Mouse (Mus musculus) kidney, embryonic 16.5 days (tissue): ENCODE measurements around the gene Tmem164. TPM values are rescaled to one million over a fixed set of nuclear protein-coding genes. Genes with fewer than 3 reads are reported as not detected.

Experiments
- ATAC-seq: fragments of 200-750 bp; cut with Nextera tagmentation; 2 replicates; pipeline ENCODE4 v1.8.0; 2017; ENCODE audit warnings: moderate TSS enrichment; ENCODE audit not compliant: low FRiP score, low TSS enrichment
- H3K27ac ChIP-seq: fragments of 300-500 bp; sonication (generic); 2 replicates; pipeline ENCODE4 v1.5.1; 2014; ENCODE audit warnings: low read length
- H3K27me3 ChIP-seq: fragments of 300-500 bp; sonication (generic); 2 replicates; pipeline ENCODE4 v1.6.1; 2014; ENCODE audit warnings: low read length, control low read depth, mixed read lengths; ENCODE audit not compliant: insufficient read depth
- H3K36me3 ChIP-seq: fragments of 300-500 bp; sonication (generic); 2 replicates; pipeline ENCODE4 v1.6.1; 2014; ENCODE audit warnings: low read length, control low read depth, mixed read lengths; ENCODE audit not compliant: insufficient read depth
- H3K4me1 ChIP-seq: fragments of 300-500 bp; sonication (generic); 2 replicates; pipeline ENCODE4 v1.6.1; 2014; ENCODE audit warnings: low read length, control low read depth, mixed read lengths; ENCODE audit not compliant: insufficient read depth
- H3K4me2 ChIP-seq: fragments of 300-500 bp; sonication (generic); replicated peaks from 2 replicates; pipeline ENCODE4 v1.6.1; 2014; ENCODE audit warnings: low read depth, low read length
- H3K4me3 ChIP-seq: fragments of 300-500 bp; sonication (generic); 2 replicates; pipeline ENCODE4 v1.5.1; 2014; ENCODE audit warnings: mild to moderate bottlenecking, low read length
- H3K9ac ChIP-seq: fragments of 300-500 bp; sonication (generic); replicated peaks from 2 replicates; pipeline ENCODE4 v1.6.1; 2014; ENCODE audit warnings: low read length
- H3K9me3 ChIP-seq: fragments of 300-500 bp; sonication (generic); 2 replicates; pipeline ENCODE4 v1.6.1; 2016; ENCODE audit warnings: low read length, control low read depth
- WGBS: fragments of 180-500 bp; shearing (Covaris S2); extraction: QIAGEN DNeasy Blood & Tissue Kit; methylation state at CpG from one replicate; pipeline ENCODE4 v1.1.7; 2014; 5-methylcytosine and 5-hydroxymethylcytosine counted together
- polyA plus RNA-seq: library from polyadenylated mRNA; unstranded; fragments of >200 nt; fragmentation: Nextera tagmentation; extraction: Ambion mirVana; gene quantifications from 2 replicates; pipeline ENCODE4 v1.2.1, GENCODE M21; 2015

Tmem164 gene
- polyA plus RNA-seq, 1 experiment from 2014 or later = 56.4 TPM

- H3K27ac ChIP-seq = no peak overlapping the region
- H3K4me3 ChIP-seq = no peak overlapping the region
- no peak overlapping the region for H3K4me2 ChIP-seq
- 0 out of 2 replicates have a peak, but pooled peaks have one; percentile 22 for ATAC-seq
- peaks cover 2% of the 10 kb centered on the region for H3K27me3 ChIP-seq
- 47% methylated on average over 13 of the region's 13 CpGs for WGBS
- H3K9ac ChIP-seq = no peak overlapping the region
- no peaks in the 10 kb centered on the region for H3K36me3 ChIP-seq
- H3K4me1 ChIP-seq = peaks cover 6% of the 10 kb centered on the region; the same call in 1 of the 2 replicates
- no peaks in the 10 kb centered on the region for H3K9me3 ChIP-seq
Measured at GRCm38 (mm10) chrX:142828184-142828908, 147.1 kb downstream of the Tmem164 start.

DNA sequence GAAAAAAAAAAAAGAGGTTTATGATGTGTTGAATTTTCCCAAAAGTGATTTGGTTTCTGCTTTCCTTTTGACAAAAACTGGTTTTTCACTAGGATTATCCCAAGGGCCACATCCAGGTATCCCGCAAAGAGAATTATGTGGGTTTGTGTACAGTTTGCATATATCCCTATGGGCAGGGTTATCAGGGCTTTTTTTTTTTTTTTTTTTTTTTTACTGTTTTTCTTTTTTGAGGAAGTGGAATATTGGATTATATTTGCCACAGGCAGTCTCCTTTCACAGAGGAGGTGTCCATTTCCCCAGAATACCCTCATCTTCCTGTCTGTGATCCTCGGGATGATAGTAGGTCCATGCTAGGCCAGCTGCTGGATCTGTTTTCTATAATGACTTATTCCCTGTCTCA is 148.1 kb downstream of the Tmem164 start:
- no peak for ATAC-seq
- no peaks in the 10 kb centered on the region for H3K36me3 ChIP-seq
- 73% methylated on average over 2 of the region's 2 CpGs for WGBS
- H3K4me1 ChIP-seq = peaks cover 6% of the 10 kb centered on the region; the same call in 1 of the 2 replicates
- no peak overlapping the region for H3K4me2 ChIP-seq
- H3K9ac ChIP-seq = no peak overlapping the region
- H3K27me3 ChIP-seq = peaks cover 2% of the 10 kb centered on the region
- no peaks in the 10 kb centered on the region for H3K9me3 ChIP-seq
- no peak overlapping the region for H3K27ac ChIP-seq
- no peak overlapping the region for H3K4me3 ChIP-seq

- no peak overlapping the region for H3K4me3 ChIP-seq
- no peaks in the 10 kb centered on the region for H3K36me3 ChIP-seq
- H3K9ac ChIP-seq = no peak overlapping the region
- H3K9me3 ChIP-seq = no peaks in the 10 kb centered on the region
- H3K27ac ChIP-seq = no peak overlapping the region
- H3K27me3 ChIP-seq = peaks cover 2% of the 10 kb centered on the region; the same call in 1 of the 2 replicates
- 75% methylated on average over 12 of the region's 12 CpGs for WGBS
- peaks cover 6% of the 10 kb centered on the region; the same call in 1 of the 2 replicates for H3K4me1 ChIP-seq
- no peak for ATAC-seq
- H3K4me2 ChIP-seq = no peak overlapping the region
Measured at GRCm38 (mm10) chrX:142829866-142830470, 148.8 kb downstream of the Tmem164 start.

DNA sequence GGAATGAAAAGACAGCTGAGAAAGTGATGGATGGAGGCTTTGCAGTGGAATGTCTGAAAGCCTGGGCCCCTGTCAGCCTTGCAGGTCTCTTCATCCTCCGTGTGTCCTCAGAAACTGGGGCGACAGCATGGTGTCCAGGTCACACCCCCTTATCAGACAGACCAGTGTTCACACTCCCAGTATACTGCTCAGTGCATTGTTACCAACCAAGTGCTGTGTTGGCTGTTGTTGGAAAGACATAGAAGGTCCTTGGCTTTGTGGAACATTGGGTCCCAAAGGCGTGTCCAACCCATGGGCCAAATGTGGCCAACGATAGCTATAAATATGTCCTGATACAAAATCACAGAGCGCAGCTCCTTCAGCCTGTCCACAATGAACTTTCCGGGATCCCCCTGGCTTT is 149.4 kb downstream of the Tmem164 start:
- no peaks in the 10 kb centered on the region for H3K9me3 ChIP-seq
- no peak overlapping the region for H3K4me3 ChIP-seq
- peaks cover 5% of the 10 kb centered on the region; the same call in 1 of the 2 replicates for H3K27me3 ChIP-seq
- no peaks in the 10 kb centered on the region for H3K36me3 ChIP-seq
- ATAC-seq = no peak
- no peak overlapping the region for H3K4me2 ChIP-seq
- H3K27ac ChIP-seq = no peak overlapping the region
- H3K9ac ChIP-seq = no peak overlapping the region
- WGBS = 93% methylated on average over 6 of the region's 6 CpGs
- peaks cover 6% of the 10 kb centered on the region; the same call in 1 of the 2 replicates for H3K4me1 ChIP-seq

DNA sequence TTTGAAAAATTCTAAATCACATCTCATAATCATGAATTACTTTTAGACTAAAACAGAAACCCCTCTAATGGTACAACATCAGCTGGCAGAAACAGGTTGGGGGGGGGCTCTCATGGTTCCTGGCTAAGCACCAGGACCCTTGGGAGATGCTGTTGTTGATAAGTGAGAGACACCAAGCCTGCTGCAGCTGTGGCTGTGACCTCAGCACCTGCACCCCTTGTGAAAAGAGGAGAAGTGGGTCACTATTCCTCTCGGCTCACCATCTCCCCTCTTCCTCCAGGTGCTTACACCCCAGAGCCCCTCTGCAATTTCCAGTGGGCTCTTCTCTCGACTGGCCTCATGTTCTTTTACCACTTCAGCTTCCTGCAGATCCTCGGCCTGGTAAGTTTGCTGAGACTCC is 151.0 kb downstream of the Tmem164 start:
- Histone ChIP-seq H3K36me3 (0 out of 2 replicates have a peak, but pooled peaks cover 5% of the 10 kb centered on the region), H3K4me1 (peaks cover 6% of the 10 kb centered on the region; the same call in 1 of the 2 replicates), H3K27me3 (peaks cover 9% of the 10 kb centered on the region; the same call in 1 of the 2 replicates), H3K4me3 (no peak overlapping the region), H3K4me2 (no peak overlapping the region), H3K9ac (no peak overlapping the region), H3K9me3 (no peaks in the 10 kb centered on the region), H3K27ac (no peak overlapping the region)
- 42% methylated on average over 3 of the region's 3 CpGs for WGBS
- no peak for ATAC-seq

DNA sequence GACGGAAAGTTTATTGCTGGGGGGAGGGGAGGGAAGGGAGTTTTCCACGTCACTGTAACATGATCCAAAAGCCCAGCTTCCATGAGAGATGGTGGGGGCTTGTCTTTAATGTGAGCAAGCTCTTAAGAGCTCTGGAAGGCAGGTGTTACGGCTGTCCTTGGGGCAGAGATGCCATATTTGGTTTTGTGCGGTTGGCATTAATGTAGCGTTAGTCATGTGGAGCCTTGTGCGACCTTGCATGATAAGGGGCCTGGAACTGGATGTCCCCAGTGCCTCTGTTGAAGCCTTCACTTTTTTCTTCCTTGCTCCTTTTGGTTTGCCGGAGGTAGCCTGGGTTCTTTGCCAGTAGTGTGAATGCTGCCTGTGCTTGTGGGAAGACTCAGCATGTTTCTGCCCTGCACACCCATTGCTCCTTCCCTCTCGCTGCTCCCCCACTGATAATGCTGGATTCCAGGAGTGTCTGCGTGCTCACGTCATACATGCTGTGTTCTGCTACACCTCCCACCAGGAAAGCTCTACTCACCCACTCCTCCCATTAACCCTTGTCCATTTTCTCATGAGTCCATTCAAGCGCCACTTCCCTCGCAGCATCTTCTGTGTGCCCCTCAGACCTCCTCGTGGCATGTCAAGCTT is 152.1 kb downstream of the Tmem164 start:
- 67% methylated on average over 13 of the region's 13 CpGs for WGBS
- H3K9ac ChIP-seq = no peak overlapping the region
- 0 out of 2 replicates have a peak, but pooled peaks cover 5% of the 10 kb centered on the region for H3K36me3 ChIP-seq
- H3K27me3 ChIP-seq = peaks cover 9% of the 10 kb centered on the region; the same call in 1 of the 2 replicates
- H3K4me2 ChIP-seq = no peak overlapping the region
- H3K4me3 ChIP-seq = no peak overlapping the region
- H3K9me3 ChIP-seq = no peaks in the 10 kb centered on the region
- H3K27ac ChIP-seq = no peak overlapping the region
- H3K4me1 ChIP-seq = peaks cover 6% of the 10 kb centered on the region; the same call in 1 of the 2 replicates
- ATAC-seq = peak; percentile 31; the same call in 1 of the 2 replicates

GRCm38 (mm10) chrX:142834807-142835206 is 153.6 kb downstream of the Tmem164 start:
- H3K9me3 ChIP-seq = no peaks in the 10 kb centered on the region
- H3K27ac ChIP-seq = peak overlapping the region; percentile 18; the same call in 1 of the 2 replicates
- no peak overlapping the region for H3K9ac ChIP-seq
- peaks cover 9% of the 10 kb centered on the region; the same call in 1 of the 2 replicates for H3K27me3 ChIP-seq
- 0 out of 2 replicates have a peak, but pooled peaks cover 5% of the 10 kb centered on the region for H3K36me3 ChIP-seq
- H3K4me2 ChIP-seq = no peak overlapping the region
- ATAC-seq = peak; percentile 24; the same call in 1 of the 2 replicates
- WGBS = 69% methylated on average over 6 of the region's 6 CpGs
- peaks cover 6% of the 10 kb centered on the region; the same call in 1 of the 2 replicates for H3K4me1 ChIP-seq
- no peak overlapping the region for H3K4me3 ChIP-seq

- no peak overlapping the region for H3K27ac ChIP-seq
- no peak overlapping the region for H3K4me3 ChIP-seq
- H3K4me1 ChIP-seq = peaks cover 6% of the 10 kb centered on the region; the same call in 1 of the 2 replicates
- ATAC-seq = no peak
- H3K9ac ChIP-seq = no peak overlapping the region
- WGBS = 92% methylated on average over 7 of the region's 7 CpGs
- H3K36me3 ChIP-seq = 0 out of 2 replicates have a peak, but pooled peaks cover 5% of the 10 kb centered on the region
- H3K4me2 ChIP-seq = no peak overlapping the region
- H3K9me3 ChIP-seq = no peaks in the 10 kb centered on the region
- H3K27me3 ChIP-seq = 0 out of 2 replicates have a peak, but pooled peaks cover 7% of the 10 kb centered on the region
Measured at GRCm38 (mm10) chrX:142836399-142836798, 155.2 kb downstream of the Tmem164 start.

DNA sequence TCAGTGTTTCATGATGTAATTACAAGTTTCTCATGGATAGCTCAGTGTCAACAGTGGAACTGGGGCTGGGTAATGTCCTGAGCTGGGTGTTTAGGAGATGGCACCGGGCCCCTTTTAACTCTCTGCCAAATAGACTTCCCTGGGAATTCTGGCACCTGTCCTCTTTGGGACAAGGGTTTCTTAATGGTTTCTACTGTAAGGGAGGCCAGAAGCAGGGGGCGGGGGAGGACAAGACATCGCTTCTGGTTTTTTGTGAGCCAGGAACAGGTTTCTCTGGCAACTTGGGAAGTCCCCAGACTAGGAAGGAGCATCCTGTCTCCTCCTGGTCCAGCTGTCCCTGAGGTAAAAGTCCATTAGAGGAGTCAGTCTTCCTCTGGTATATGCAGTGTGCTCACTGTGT is 156.1 kb downstream of the Tmem164 start:
- no peaks in the 10 kb centered on the region for H3K9me3 ChIP-seq
- H3K27ac ChIP-seq = no peak overlapping the region
- H3K4me3 ChIP-seq = no peak overlapping the region
- ATAC-seq = no peak
- H3K9ac ChIP-seq = no peak overlapping the region
- H3K4me1 ChIP-seq = peaks cover 6% of the 10 kb centered on the region; the same call in 1 of the 2 replicates
- 86% methylated on average over 3 of the region's 3 CpGs for WGBS
- H3K36me3 ChIP-seq = 0 out of 2 replicates have a peak, but pooled peaks cover 5% of the 10 kb centered on the region
- H3K4me2 ChIP-seq = no peak overlapping the region
- H3K27me3 ChIP-seq = 0 out of 2 replicates have a peak, but pooled peaks cover 7% of the 10 kb centered on the region
